Mouse (Mus musculus) neutrophil, adult 5-6 weeks (primary cell): Measurements from ENCODE around the gene Prss35. TPM values are rescaled to one million over a fixed set of nuclear protein-coding genes. Genes with fewer than 3 reads are reported as not detected.

Experiments used
- ATAC-seq: fragments of 151-379, 151-347 bp; 2 replicates; pipeline ENCODE4 v1.8.0; 2017; ENCODE audit warnings: mild to moderate bottlenecking, moderate TSS enrichment; ENCODE audit not compliant: insufficient number of reproducible peaks, poor library complexity, low FRiP score, severe bottlenecking; ENCODE audit errors: extremely low read depth
- total RNA-seq: library from RNA; stranded (forward); fragments of 200-1000 nt; gene quantifications from 2 replicates; pipeline ENCODE4 v1.2.3, GENCODE M21; 2017

Gene Prss35
- not detected in 2 replicates for total RNA-seq

DNA sequence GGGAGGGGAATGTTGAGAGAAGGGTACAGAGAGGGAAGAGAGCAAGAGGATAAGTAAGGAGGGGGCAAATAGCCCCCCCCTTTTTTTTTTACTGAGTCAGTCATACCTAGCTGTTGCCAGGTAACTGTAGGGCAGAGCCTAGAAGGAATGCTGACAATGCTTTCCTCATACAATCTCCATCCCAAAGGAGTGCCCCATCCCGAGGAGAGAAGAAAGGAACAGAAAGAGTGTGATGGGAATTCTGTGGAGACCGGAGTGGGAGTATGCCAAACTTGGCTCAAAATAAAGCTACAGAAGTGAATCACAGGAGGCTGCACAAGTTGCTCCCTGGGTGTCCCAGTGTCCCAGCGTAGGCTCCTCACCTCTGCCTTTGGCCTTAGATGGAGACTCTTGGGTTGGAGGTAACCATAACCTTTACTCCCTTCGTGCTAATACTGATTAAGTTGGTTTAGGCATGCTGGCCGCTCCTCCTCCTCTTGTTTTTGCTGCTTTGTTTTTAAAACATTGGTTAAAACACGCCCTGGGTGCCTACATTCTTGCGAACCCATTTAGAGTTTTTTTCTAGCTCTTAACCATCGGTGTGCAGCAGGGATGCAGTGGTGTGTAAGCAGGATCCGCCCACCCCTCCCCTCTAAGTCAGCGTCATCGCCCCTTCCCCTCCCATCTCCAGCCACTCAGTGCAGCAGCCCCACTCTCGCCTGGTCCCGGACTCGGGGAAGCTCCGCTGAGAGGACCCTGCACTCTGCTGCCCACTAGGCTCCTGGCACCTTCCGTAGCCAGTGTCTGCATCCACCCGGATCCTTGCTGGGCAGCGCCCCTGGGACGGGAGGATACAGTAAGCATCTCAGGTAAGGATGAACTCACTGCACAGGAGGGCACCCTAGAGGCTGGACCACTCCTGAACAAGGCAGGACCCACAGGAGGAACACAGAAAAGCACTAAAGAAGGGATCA is at the start of gene Prss35:
Prss35 (plus strand) TSS at position 691 of the 953 bp plus-strand sequence.
- ATAC-seq, result no peak

DNA sequence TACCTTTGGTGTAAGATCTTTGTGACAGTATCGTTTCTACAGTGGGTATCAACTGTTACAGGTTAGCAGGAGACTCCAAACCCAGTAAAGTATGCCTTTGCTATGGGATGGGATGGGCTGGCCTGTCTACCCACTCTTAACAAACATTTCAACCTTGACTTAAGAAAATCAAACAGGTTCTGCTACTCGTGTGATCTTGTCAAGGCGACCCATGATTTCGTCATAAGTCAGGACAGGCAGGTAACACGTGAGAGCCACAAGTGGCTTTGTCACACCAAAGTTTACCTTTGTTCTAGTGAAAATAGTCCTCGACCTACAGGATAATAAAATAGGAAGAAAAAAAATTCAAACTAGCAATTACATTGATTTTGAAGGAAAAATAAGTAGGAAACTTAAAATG is 49.5 kb upstream of the Prss35 start:
- no peak for ATAC-seq

DNA sequence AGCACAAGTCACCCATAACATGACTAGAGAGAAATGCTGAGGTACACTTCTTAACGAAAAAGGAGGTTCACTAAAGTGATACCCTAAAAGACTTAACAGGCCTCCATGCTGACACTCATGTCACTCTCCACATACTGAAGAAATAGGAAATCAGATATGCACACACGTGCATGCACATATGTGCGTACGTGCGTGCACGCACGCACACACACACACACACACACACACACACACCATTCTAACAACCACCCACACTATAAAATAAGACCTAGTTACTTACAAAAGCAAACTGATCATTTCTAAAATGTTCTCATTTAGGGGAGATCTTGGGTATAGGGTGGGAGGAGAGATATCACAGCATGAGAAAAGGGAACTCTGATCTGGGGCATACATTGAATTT is 48.8 kb upstream of the Prss35 start:
- ATAC-seq, result no peak

DNA sequence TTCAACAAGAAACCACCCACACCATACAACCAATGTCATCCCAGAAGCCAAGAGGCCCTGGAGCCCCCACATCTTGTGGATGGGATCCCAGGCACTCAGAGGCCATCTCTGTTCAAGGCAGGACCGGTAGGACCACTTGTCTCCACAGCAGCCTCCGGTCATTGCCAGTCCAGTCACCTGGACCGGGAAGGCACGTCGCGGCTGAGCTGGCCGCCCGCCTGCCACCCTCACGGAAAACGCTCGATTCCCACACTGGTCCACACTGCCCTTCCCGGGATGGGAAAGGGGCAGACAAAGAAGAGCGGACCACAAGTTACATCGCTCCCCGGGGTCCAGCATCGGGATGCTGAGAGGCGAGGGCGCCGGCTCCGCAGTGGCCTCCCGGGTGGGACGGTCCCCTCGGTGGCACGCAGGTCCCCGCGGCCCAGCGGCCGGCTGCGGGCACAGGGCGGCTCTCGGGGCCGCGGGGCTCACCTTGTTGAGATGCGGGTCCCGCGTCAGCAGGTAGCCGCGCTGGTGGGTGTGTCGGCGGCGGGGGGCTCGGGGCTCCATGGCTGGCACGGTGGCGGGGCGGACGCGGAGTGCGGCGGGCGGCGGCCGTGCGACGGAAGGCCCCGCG is 48.1 kb upstream of the Prss35 start:
- ATAC-seq, result no peak

DNA sequence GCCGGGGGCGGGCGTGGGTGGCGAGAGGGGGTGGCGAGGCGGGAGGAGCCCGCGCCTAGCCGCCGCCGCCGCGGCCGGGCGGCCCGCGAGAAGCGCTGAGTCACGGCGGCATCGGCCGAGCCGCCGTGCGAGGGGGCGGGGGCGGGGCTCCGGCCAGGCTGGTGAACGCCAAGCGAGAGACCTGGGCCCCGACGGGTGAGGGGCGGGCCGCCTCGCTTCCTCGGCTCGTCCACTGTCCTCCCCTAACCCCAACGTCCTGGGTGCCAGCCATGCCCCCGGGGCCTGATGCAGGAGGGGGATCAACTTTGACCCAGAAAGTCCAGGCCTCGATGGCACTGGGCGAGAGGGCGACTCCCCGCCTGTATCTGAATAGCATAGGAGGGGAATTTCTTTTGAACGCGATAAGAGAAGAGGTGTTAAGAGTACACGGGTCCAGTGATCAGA is 47.6 kb upstream of the Prss35 start, which contains the start of gene Me1:
Me1 (minus strand) TSS at position 136 of the 444 bp plus-strand sequence.
- ATAC-seq, result no peak

DNA sequence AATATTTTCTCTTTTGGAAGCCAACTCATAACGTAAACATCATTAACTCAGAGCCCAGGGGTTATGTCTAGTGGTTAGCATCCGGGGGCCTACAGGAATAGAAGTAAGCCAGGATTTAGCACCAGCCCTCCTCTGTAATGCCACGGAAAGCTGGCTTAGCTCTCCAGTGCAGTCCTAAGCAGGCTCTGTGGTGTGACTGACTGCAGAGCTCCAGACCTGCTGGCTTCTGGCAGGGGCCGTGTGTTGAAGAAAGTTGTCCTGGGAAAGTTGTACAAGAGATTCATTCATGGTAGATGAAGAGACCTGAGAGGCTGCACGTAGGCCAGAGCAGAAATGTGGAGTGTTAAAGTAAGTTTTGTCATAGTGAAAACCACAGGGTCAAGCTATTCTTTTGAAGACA is 42.2 kb upstream of the Prss35 start:
- no peak for ATAC-seq

DNA sequence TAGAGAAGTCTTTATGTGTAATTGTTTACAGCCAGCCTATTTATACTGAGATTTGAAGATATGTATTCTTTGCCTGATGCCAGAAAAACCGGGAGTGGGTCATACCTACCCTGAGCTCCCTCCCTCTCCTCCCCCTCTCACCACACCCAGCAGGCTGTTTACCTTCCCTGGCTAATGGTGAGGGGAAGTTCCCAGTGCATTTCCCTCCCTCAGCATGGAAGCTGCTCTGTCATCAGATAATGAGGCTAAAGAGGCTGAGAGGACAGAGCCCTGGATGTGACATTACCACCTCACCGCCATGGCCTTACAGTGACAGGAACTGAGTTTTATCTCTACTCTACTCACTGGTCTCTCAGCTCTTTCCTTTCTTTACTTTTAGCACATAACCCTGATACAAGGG is 41.6 kb upstream of the Prss35 start:
- no peak for ATAC-seq

DNA sequence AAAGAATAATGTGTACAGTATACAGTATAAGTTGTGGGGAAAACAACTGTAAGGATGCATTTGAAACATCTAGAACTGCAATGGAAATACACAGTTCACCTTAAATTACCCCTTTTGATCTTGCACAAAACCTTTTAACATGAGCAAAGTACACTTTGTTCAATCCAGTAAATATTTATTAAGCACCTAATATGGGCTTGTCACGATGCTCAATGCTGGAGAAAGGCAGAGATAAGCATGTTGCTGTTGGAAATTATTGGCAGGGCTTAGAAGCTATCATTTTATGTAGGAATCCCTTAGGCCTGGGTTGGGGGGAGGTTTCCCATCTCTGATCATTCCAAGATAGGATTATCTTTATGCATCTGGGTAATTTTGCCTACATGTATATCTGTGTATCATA is 36.0 kb upstream of the Prss35 start:
- ATAC-seq, result no peak

DNA sequence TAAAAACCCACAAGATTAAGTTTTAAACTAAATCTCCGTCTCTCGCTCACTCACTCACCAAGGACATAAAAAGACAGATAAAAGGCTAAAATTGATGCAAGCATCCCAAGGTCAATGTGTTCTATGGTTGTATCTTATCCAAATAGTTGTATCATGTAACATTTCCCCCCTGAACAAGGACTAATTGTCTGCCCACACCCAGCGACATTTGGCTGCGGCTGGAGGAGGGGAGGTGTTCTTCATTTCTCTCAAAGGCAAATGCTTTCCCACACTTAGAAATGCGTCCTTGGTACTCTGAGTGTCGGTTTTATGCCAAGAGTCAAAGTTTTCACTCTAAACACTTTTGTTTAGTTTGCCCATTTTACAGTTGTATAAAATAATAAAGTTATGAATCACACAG is 34.5 kb upstream of the Prss35 start:
- no peak for ATAC-seq

DNA sequence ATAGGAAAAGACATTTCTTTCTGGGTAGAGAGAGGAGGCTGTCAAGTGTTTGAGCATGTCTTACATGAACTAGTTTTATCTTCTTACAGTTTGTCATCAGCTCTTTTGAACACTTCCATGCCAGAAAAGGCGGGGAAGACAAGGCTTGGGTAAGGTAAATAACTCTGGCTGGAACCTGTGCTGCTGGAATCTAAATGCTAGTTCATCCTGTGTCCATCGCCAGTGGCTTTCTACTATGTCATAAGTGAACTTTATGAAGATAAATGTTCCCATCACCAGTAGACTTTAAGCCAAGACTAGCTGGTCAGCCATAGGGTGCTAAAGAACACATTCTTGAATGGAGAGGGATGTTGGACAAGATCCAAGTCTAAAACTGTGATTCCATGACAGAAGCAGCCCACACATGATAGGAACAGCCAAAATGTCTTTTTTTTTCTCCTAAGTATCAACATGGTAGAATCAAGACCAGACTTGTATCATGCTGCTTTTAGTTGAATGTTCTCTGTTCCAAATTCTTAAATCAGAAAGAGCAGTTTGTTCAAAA is 33.3 kb upstream of the Prss35 start:
- ATAC-seq, result no peak

DNA sequence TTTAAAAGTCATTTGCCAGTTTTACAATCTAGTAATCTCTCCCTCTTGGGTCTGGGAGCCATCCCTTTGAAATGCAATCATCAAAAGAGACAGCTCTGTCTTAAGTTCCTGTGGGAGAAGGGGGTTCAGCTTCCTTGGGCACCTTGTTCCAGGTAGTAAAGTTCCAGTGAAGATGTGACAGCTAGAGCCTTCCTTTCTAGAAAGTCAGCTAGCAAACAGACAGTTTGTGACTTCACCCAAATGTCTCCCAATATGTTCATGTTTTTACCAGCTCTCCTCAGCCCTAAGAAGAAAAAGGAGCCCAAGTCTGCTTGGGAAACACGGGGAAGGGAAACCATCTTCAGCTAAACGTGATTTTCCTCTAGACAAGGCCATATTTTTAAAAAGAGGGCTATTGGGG is 30.8 kb upstream of the Prss35 start:
- ATAC-seq, result no peak

DNA sequence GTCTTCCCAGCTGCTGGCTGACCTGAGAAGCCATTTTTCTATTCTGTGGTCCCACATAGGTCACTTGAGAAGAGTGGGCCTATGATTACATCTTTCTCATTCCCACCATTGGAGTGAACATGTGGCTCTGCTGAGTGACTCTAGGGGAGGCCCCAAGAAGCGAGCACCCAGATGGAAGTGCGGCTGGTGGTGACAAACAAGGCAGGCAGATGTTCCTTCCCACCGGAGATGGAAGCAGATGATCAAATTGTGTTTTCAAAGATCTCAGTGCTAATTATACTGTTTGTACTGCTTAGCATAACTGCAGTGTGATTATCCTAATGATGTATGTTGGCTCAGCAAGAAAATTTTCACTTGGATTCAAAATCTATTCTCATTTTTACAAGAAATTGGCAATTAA is 29.4 kb upstream of the Prss35 start:
- no peak for ATAC-seq

DNA sequence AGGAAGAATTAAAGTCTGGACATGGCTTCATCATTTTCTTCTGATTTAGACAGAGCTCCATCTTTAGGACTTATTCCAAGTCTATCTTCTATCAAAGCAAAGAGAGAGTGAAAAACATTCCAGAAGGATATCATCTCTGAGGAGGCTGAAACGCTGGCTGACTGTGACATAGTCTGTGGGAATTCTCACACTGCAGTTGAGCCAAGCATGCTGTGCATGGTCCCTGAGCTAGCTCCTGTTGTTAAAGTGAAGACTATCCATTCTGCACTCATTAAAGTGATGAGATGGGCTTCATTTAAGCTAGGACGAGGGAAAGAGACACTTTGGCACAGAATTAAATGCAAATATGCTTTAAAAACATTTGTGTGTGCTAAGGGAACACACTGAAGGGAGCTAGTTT is 26.9 kb upstream of the Prss35 start:
- ATAC-seq, result no peak

DNA sequence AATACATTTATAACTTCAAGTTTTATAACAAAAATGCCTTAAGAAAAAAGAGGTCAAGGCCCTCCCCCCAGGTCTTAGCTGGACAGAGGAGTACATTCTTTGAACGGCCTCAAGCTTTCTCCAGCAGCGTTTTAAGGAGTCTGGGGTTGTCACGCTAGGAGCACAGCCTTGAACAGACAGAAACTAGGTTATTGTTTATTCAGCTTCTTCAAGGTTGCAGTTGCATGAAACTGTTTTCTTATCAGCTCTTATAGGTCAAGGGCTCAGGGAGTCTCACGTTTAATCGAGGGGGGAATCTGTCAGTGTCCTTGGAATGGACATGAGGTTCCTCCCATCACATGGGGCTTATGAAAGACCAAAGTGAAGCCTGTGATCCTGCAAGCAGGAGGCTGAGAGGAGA is 26.3 kb upstream of the Prss35 start:
- ATAC-seq, result no peak

DNA sequence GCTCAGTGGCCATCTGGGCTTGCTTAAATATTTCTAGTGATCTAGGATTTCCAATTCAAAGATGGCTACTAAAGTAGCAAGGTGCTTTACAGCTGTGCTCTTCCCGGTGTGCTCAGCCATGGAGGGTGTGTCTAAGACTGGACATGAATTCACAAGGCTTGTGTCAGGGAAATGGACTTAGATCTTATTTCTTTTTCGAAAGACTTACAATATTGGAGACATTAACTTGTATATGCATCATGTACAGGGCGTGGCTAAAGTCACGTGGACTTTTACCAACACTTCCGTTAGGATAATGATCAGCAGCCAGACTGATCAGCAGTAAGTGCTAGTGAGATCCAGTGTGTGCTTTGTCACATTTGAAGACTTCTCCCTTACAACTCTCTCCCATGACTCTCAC is 23.2 kb upstream of the Prss35 start:
- ATAC-seq, result no peak

DNA sequence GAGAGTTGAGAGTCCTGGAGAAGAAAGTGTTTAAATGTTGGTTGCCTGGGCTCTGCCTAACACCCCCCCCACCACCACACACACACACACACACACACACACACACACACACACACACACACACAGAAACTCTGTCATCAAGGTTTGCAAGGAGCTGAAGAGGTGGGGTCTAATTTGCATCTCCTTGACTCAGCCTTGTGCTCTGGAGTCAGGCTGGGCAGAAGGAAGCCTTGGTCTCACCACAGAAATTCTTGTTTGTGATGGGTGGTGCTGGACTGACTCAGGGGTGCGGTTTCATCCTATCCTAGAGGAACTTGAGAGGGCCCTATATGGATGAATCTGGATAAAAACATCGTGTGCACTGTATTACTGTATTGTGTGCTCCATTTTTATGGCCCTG is 22.7 kb upstream of the Prss35 start:
- no peak for ATAC-seq

DNA sequence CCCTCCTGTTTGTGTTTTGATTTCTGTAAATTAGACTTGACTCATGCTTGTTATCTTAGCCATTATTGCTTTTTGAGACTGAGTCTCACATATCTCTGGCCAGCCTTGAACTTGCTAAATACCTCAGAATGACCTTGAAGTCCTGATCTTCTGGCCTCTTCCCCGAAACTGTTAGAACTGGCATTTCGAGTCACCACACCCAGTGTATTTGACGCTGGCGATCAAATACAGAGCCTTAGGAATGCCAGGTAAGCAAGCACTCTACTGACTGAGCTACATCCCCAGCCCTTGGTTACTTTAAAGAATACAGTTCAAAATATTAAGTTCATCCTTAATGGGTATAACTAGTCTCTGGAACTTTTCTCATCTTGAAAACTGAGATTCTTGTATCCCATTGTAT is 18.4 kb upstream of the Prss35 start:
- ATAC-seq, result no peak

DNA sequence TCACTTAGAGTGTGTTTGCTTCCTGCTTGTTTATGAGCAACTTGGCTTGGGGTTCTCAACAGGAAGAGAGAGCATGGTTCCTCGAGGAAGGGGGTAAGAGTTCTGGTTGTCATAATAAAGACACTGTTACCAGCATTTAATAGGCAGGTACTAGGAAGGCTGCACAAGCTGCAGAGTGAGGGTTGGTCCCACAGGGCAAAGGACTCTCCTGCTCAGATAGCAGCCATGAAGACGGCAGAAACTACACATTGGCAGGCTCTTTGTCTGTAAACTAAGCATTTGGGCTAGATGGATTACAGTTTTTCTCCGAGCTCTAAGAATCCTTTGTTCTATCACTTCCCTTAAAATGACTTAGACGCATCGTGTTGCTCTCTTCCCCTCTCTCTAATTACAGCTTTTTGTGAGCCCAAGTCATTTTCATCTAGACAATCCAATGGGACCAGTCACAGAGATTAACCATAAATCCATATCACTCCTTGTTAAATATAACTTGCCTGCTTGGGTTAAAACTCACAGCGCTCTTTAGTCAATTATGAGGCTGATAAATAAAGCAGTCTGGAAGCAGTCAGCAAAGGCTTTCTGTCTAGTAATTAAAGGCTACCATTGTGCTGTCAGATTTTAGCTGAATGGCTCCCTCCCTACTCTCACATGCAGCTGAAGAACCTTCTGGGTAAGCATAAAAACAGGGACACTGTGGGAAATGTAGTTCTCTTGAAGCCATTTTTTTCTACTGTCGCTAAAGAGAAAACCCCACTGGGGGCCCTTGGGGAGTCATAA is 17.7 kb upstream of the Prss35 start:
- ATAC-seq, result no peak

DNA sequence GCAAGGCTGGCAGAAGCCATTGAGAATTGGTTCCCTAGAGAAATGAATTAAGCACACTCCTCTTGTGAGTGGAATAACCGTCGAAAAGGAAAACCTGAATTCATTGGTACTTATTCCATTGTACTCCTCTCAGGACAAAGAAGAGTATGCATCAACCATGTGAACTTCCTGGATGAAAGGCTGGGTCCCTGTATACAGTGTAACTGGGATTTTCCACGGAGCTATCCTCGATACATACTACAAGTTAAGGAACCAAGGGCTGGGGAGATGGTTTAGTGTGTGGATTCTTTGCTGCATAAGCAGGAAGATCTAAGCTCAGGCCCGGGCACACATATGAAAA is 17.1 kb upstream of the Prss35 start:
- ATAC-seq, result no peak
